Mouse (Mus musculus): ENCODE results near the gene Vat1.
"Not testable (repeated sequence)": the region's sequence is repeated elsewhere in the genome, so short reads cannot be mapped to it uniquely, and the experiment has no call there.

- not testable (repeated sequence) for TF ChIP-seq CTCF (conservative IDR thresholded peaks at IDR 0.05; ENCODE audit: insufficient read depth, insufficient read length, low read depth, low read length); POLR2A (IDR thresholded peaks at IDR 0.05; ENCODE audit: low read depth, low read length)
Measured at GRCm38 (mm10) chr11:101473686-101474085, 7.7 kb upstream of the Vat1 start.
